Mouse (Mus musculus) lung, postnatal 14 days (tissue): ENCODE data around the gene Zmynd11.

ENCODE experiments used
- DNase-seq: peaks from one replicate; pipeline ENCODE4 v3.0.0; 2021

Gene Zmynd11

DNA sequence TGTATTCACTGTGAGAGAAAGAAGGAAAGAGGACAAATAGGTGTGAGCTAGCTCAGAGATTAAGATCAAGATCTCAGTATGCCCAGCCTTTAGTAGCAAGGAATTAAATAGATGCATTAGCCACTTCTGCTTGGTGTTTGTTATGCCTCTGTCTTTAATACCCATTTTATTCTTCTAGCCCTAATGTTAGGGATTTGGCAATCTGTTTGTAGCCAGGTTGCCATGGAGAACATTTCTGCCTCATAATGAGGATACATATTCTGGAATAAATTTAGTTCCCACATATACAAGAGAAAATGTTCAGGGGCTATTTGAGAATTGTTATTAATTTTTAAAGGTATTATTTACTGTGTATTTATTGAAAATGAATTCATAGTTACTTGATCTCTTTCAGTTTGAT, 114.5 kb downstream of the Zmynd11 start:
- no peak for DNase-seq

DNA sequence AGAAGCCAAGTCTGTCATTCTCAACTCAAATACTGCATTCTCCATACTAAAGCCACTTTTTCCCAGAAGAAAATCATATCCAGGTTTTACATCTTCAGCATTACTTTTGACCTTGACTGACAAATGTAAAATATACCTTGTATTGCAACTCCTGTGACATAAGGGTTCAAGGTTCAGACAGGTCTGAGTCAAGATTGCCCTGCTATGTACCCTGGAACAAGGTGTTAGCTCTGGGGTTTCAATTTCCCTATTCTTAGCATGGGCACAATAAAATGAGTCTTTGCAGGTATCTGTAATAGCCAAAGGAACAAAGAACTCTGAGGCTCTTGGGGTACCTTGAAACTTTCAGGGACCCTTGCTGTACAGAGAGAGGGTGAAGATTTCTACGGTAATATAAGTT, 115.2 kb downstream of the Zmynd11 start:
- DNase-seq = no peak

GRCm38 (mm10) chr13:9648716-9649115, 116.4 kb downstream of the Zmynd11 start:
- DNase-seq = no peak

DNA sequence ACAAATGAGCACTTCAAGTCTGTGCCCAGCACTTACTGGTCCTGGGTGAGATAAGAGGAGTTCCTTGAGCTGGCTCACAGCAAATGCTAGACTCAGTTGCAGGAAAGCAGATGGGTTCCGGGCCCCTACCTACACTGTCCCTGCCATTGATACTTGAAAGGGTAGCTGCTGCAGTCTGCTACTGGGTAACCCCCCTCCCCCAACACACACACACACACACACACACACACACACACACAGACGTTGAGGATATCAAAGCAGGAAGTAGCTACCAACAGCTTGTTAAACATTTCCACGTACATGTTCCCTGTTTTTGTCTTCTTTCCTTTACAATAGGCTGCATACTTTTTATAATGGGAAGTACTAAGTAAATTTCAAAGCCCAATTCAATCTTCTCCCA, 127.2 kb downstream of the Zmynd11 start:
- no peak for DNase-seq

GRCm38 (mm10) chr13:9636505-9636904, 128.6 kb downstream of the Zmynd11 start:
- DNase-seq = peak; percentile 24

DNA sequence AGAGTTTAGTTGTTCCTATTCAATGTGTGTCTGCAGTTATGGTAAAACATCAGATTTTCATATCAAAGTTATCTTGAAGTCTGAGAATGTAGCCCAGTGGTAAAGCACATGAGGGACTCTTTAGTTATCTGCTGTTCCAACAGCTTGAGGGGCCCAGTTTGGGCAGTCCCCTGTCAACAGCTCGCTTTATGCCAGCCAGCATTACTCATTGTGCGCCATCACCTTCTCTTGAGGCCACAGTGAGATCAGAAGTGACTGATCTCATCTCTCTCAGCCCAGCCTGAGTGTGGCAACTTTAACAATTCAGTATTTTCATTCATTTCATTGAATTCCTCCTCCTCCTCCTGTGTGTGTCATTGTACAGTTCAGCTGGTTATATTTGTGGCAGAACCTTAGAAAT, 129.2 kb downstream of the Zmynd11 start:
- DNase-seq = no peak
